Mouse (Mus musculus) intestine, postnatal 0 days (tissue): ENCODE results near the gene Gemin8. TPM values are rescaled to one million over a fixed set of nuclear protein-coding genes. Genes with fewer than 3 reads are reported as not detected.

Source experiments
- ATAC-seq: fragments of 200-750 bp; cut with Nextera tagmentation; 2 replicates; pipeline ENCODE4 v1.8.0; 2017; ENCODE audit warnings: mild to moderate bottlenecking, moderate TSS enrichment, moderate library complexity
- H3K27ac ChIP-seq: fragments of 300-500 bp; sonication (generic); 2 replicates; pipeline ENCODE4 v1.5.1; 2014; ENCODE audit warnings: mild to moderate bottlenecking, low read depth, low read length, moderate library complexity
- H3K27me3 ChIP-seq: fragments of 300-500 bp; sonication (generic); replicated peaks from 2 replicates; pipeline ENCODE4 v1.6.1; 2014; ENCODE audit warnings: low read length, mixed read lengths; ENCODE audit not compliant: control insufficient read depth, insufficient read depth
- H3K36me3 ChIP-seq: fragments of 300-500 bp; sonication (generic); 2 replicates; pipeline ENCODE4 v1.6.1; 2014; ENCODE audit warnings: mild to moderate bottlenecking, moderate library complexity; ENCODE audit not compliant: control insufficient read depth, insufficient read depth
- H3K4me1 ChIP-seq: fragments of 300-500 bp; sonication (generic); replicated peaks from 2 replicates; pipeline ENCODE4 v1.6.1; 2014; ENCODE audit warnings: antibody characterized with exemption, low read length, mixed read lengths; ENCODE audit not compliant: control insufficient read depth, insufficient read depth
- H3K4me2 ChIP-seq: fragments of 300-500 bp; sonication (generic); replicated peaks from 2 replicates; pipeline ENCODE4 v1.6.1; 2014; ENCODE audit warnings: low read depth, mild to moderate bottlenecking, moderate library complexity
- H3K4me3 ChIP-seq: fragments of 300-500 bp; sonication (generic); 2 replicates; pipeline ENCODE4 v1.5.1; 2014; ENCODE audit warnings: low read depth, low read length
- H3K9ac ChIP-seq: fragments of 300-500 bp; sonication (generic); 2 replicates; pipeline ENCODE4 v1.6.1; 2014; ENCODE audit warnings: mild to moderate bottlenecking, low read depth, low read length
- H3K9me3 ChIP-seq: fragments of 300-500 bp; sonication (generic); 2 replicates; pipeline ENCODE4 v1.6.1; 2016; ENCODE audit warnings: mixed run types; ENCODE audit not compliant: control insufficient read depth
- CTCF ChIP-seq: sonication (generic); IDR thresholded peaks from 2 replicates; pipeline ENCODE4 v1.5.1; 2016; ENCODE audit warnings: low read depth, mild to moderate bottlenecking, control low read depth, antibody characterized with exemption, moderate library complexity
- WGBS: fragments of 180-500 bp; shearing (Covaris S2); extraction: QIAGEN DNeasy Blood & Tissue Kit; methylation state at CpG from one replicate; pipeline ENCODE4 v1.1.7; 2014; 5-methylcytosine and 5-hydroxymethylcytosine counted together
- polyA plus RNA-seq: library from polyadenylated mRNA; unstranded; fragments of >200 nt; fragmentation: Nextera tagmentation; extraction: Ambion mirVana; gene quantifications from 2 replicates; pipeline ENCODE4 v1.2.1, GENCODE M21; 2015

Gene Gemin8
- polyA plus RNA-seq, 1 experiment from 2014 or later = 2.3 TPM

GRCm38 (mm10) chrX:166185327-166185913 lies 15.2 kb downstream of the Gemin8 start:
- TF ChIP-seq CTCF = no peak
- H3K9me3 ChIP-seq = no peaks in the 10 kb centered on the region
- 90% methylated on average over 9 of the region's 9 CpGs for WGBS
- H3K9ac ChIP-seq = no peak overlapping the region
- H3K4me1 ChIP-seq = no peaks in the 10 kb centered on the region
- no peak overlapping the region for H3K4me2 ChIP-seq
- ATAC-seq = no peak
- H3K27me3 ChIP-seq = no peaks in the 10 kb centered on the region
- no peak overlapping the region for H3K27ac ChIP-seq
- no peaks in the 10 kb centered on the region for H3K36me3 ChIP-seq
- H3K4me3 ChIP-seq = no peak overlapping the region

- WGBS = 55% methylated on average over 1 of the region's 1 CpGs
- no peaks in the 10 kb centered on the region for H3K36me3 ChIP-seq
- no peak overlapping the region for H3K4me2 ChIP-seq
- H3K27me3 ChIP-seq = no peaks in the 10 kb centered on the region
- no peak for TF ChIP-seq CTCF
- no peaks in the 10 kb centered on the region for H3K9me3 ChIP-seq
- H3K9ac ChIP-seq = no peak overlapping the region
- no peak overlapping the region for H3K4me3 ChIP-seq
- no peak for ATAC-seq
- H3K27ac ChIP-seq = no peak overlapping the region
- H3K4me1 ChIP-seq = no peaks in the 10 kb centered on the region
Measured at GRCm38 (mm10) chrX:166187803-166188202, 17.5 kb downstream of the Gemin8 start.

- no peak for TF ChIP-seq CTCF
- Histone ChIP-seq H3K4me3 (no peak overlapping the region), H3K4me2 (no peak overlapping the region), H3K4me1 (no peaks in the 10 kb centered on the region), H3K9ac (no peak overlapping the region), H3K27ac (no peak overlapping the region), H3K27me3 (no peaks in the 10 kb centered on the region), H3K36me3 (no peaks in the 10 kb centered on the region), H3K9me3 (no peaks in the 10 kb centered on the region)
- no peak for ATAC-seq
Measured at GRCm38 (mm10) chrX:166196327-166196726, 26.1 kb downstream of the Gemin8 start.

GRCm38 (mm10) chrX:166198266-166198665 lies 28.0 kb downstream of the Gemin8 start:
- TF ChIP-seq CTCF = no peak
- H3K9me3 ChIP-seq = no peaks in the 10 kb centered on the region
- ATAC-seq = no peak
- H3K9ac ChIP-seq = no peak overlapping the region
- no peak overlapping the region for H3K27ac ChIP-seq
- H3K27me3 ChIP-seq = no peaks in the 10 kb centered on the region
- no peak overlapping the region for H3K4me3 ChIP-seq
- WGBS = 71% methylated on average over 2 of the region's 2 CpGs
- H3K36me3 ChIP-seq = no peaks in the 10 kb centered on the region
- no peaks in the 10 kb centered on the region for H3K4me1 ChIP-seq
- no peak overlapping the region for H3K4me2 ChIP-seq

GRCm38 (mm10) chrX:166199812-166200211 lies 29.6 kb downstream of the Gemin8 start:
- no peak for ATAC-seq
- H3K4me3 ChIP-seq = no peak overlapping the region
- TF ChIP-seq CTCF = no peak
- no peaks in the 10 kb centered on the region for H3K27me3 ChIP-seq
- H3K4me2 ChIP-seq = no peak overlapping the region
- no peaks in the 10 kb centered on the region for H3K9me3 ChIP-seq
- no peaks in the 10 kb centered on the region for H3K4me1 ChIP-seq
- H3K36me3 ChIP-seq = no peaks in the 10 kb centered on the region
- H3K27ac ChIP-seq = no peak overlapping the region
- no peak overlapping the region for H3K9ac ChIP-seq

GRCm38 (mm10) chrX:166214576-166214975 lies 44.3 kb downstream of the Gemin8 start:
- Histone ChIP-seq H3K4me2 (no peak overlapping the region), H3K27me3 (no peaks in the 10 kb centered on the region), H3K9me3 (no peaks in the 10 kb centered on the region), H3K36me3 (no peaks in the 10 kb centered on the region), H3K9ac (no peak overlapping the region), H3K27ac (no peak overlapping the region), H3K4me3 (no peak overlapping the region), H3K4me1 (no peaks in the 10 kb centered on the region)
- 81% methylated on average over 2 of the region's 2 CpGs for WGBS
- TF ChIP-seq CTCF = no peak
- ATAC-seq = no peak

GRCm38 (mm10) chrX:166216248-166216647 lies 46.0 kb downstream of the Gemin8 start:
- Histone ChIP-seq H3K27ac (no peak overlapping the region), H3K9me3 (no peaks in the 10 kb centered on the region), H3K4me3 (no peak overlapping the region), H3K36me3 (no peaks in the 10 kb centered on the region), H3K4me1 (no peaks in the 10 kb centered on the region), H3K27me3 (no peaks in the 10 kb centered on the region), H3K4me2 (no peak overlapping the region), H3K9ac (no peak overlapping the region)
- WGBS = 67% methylated on average over 6 of the region's 6 CpGs
- no peak for ATAC-seq
- TF ChIP-seq CTCF = no peak
